8 mouse cellular contexts compared by ENCODE assay signal in genomic region chr3:146939391-146940250, GRCm38 (mm10).
DNase-seq lines count a peak whose midpoint lies in the region; ATAC-seq lines count a peak whose summit lies in the region.

No protein-coding gene starts in this region.

- no peaks in the 10 kb centered on the region; the same call in 1 of the 2 replicates for H3K4me1 ChIP-seq in forebrain, embryonic 15.5 days
- H3K4me1 ChIP-seq in limb, embryonic 12.5 days (replicated peaks), result peaks cover 3% of the 10 kb centered on the region; the same call in 1 of the 2 replicates
- H3K4me1 ChIP-seq in stomach, embryonic 15.5 days, result no peaks in the 10 kb centered on the region

- ATAC-seq in forebrain, embryonic 15.5 days (replicated peaks), result peak; percentile 97
- peak; percentile 71 for ATAC-seq in limb, embryonic 12.5 days (ENCODE audit: insufficient number of reproducible peaks, insufficient read depth, low FRiP score, low TSS enrichment, low read depth)
- peak; percentile 56; the same call in 1 of the 2 replicates for ATAC-seq in stomach, embryonic 15.5 days (ENCODE audit: insufficient read depth, low FRiP score, low read depth)

- peak overlapping the region; percentile 14; the same call in 1 of the 2 replicates for H3K4me2 ChIP-seq in forebrain, embryonic 15.5 days (replicated peaks)
- H3K4me2 ChIP-seq in limb, embryonic 12.5 days, result peak overlapping the region; percentile 40
- peak overlapping the region; percentile 36 for H3K4me2 ChIP-seq in stomach, embryonic 15.5 days

- no peaks in the 10 kb centered on the region for H3K27me3 ChIP-seq in forebrain, embryonic 15.5 days
- 0 out of 2 replicates have a peak, but pooled peaks cover 4% of the 10 kb centered on the region for H3K27me3 ChIP-seq in limb, embryonic 12.5 days
- no peaks in the 10 kb centered on the region for H3K27me3 ChIP-seq in stomach, embryonic 15.5 days (replicated peaks)

- intact Hi-C loops in left cerebral cortex, postnatal 4 days (cut with DNase I), result loop anchor here (10.0 kb wide), 3 partner anchors 145 to 745 kb away; no protein-coding TSS in a partner anchor
- intact Hi-C loops in left cerebral cortex, postnatal 36 days (cut with DNase I), result loop anchor here (10.0 kb wide), 2 partner anchors 145 to 425 kb away; no protein-coding TSS in a partner anchor
- intact Hi-C loops in gastrocnemius, postnatal 14 days (cut with DNase I; ENCODE audit: low total_unique reads), result no loop called here

- no peak overlapping the region for H3K4me3 ChIP-seq in forebrain, embryonic 15.5 days
- peak overlapping the region; percentile 17 for H3K4me3 ChIP-seq in limb, embryonic 12.5 days (replicated peaks)
- H3K4me3 ChIP-seq in stomach, embryonic 15.5 days (replicated peaks), result no peak overlapping the region

- no peaks in the 10 kb centered on the region for H3K9me3 ChIP-seq in forebrain, embryonic 15.5 days
- no peaks in the 10 kb centered on the region for H3K9me3 ChIP-seq in limb, embryonic 12.5 days
- no peaks in the 10 kb centered on the region for H3K9me3 ChIP-seq in stomach, embryonic 15.5 days

- no peak overlapping the region for H3K27ac ChIP-seq in forebrain, embryonic 15.5 days (replicated peaks)
- H3K27ac ChIP-seq in limb, embryonic 12.5 days, result no peak overlapping the region
- H3K27ac ChIP-seq in stomach, embryonic 15.5 days, result no peak overlapping the region

- DNase-seq in left cerebral cortex, postnatal 4 days, result peak; percentile 48
- no peak for DNase-seq in left cerebral cortex, postnatal 36 days (ENCODE audit: low spot score in 2 of 2)
- DNase-seq in brain, embryonic 18.5 days (ENCODE audit: low read depth, low spot score), result peak; percentile 14
- no peak for DNase-seq in yolk sac, embryonic 10.5 days (ENCODE audit: low spot score)
- no peak for DNase-seq in gastrocnemius, postnatal 14 days

- H3K36me3 ChIP-seq in forebrain, embryonic 15.5 days, result peaks cover 12% of the 10 kb centered on the region; the same call in 1 of the 2 replicates
- peaks cover 7% of the 10 kb centered on the region; the same call in 1 of the 2 replicates for H3K36me3 ChIP-seq in limb, embryonic 12.5 days
- no peaks in the 10 kb centered on the region for H3K36me3 ChIP-seq in stomach, embryonic 15.5 days

- 19% methylated on average over 21 of the region's 21 CpGs for WGBS in forebrain, embryonic 15.5 days
- WGBS in limb, embryonic 12.5 days, result 29% methylated on average over 21 of the region's 21 CpGs
- 25% methylated on average over 21 of the region's 21 CpGs for WGBS in stomach, embryonic 15.5 days

- H3K9ac ChIP-seq in forebrain, embryonic 15.5 days (replicated peaks), result no peak overlapping the region
- H3K9ac ChIP-seq in limb, embryonic 12.5 days (replicated peaks), result no peak overlapping the region
- no peak overlapping the region for H3K9ac ChIP-seq in stomach, embryonic 15.5 days

Comparison
In these comparisons a context has a peak if more than half of its experiments do, and no peak if none do; other contexts are left out.
1. DNase-seq: peak in left cerebral cortex, postnatal 4 days (single experiment) and brain, embryonic 18.5 days (single experiment); none in left cerebral cortex, postnatal 36 days (0 of 2), yolk sac, embryonic 10.5 days (single experiment) and gastrocnemius, postnatal 14 days (single experiment).
2. Peak in every context shown above with its lines, with median percentiles within 50 percentile points of each other: ATAC-seq and H3K4me2 ChIP-seq.